Mouse (Mus musculus) kidney, adult 2 months (tissue): ENCODE data around the gene C1ql1.

Experiments
- CTCF ChIP-seq: fragments of 200-500 bp; conservative IDR thresholded peaks from 2 replicates; pipeline ENCODE4 v1.5.1; 2011; ENCODE audit warnings: low read depth, mild to moderate bottlenecking, control low read depth, low read length, moderate library complexity, mixed read lengths; ENCODE audit not compliant: insufficient read depth, insufficient read length
- POLR2A ChIP-seq: fragments of 200-500 bp; IDR thresholded peaks from one replicate; pipeline ENCODE4 v1.6.1; 2011; ENCODE audit warnings: low read depth, low read length, control low read depth

DNA sequence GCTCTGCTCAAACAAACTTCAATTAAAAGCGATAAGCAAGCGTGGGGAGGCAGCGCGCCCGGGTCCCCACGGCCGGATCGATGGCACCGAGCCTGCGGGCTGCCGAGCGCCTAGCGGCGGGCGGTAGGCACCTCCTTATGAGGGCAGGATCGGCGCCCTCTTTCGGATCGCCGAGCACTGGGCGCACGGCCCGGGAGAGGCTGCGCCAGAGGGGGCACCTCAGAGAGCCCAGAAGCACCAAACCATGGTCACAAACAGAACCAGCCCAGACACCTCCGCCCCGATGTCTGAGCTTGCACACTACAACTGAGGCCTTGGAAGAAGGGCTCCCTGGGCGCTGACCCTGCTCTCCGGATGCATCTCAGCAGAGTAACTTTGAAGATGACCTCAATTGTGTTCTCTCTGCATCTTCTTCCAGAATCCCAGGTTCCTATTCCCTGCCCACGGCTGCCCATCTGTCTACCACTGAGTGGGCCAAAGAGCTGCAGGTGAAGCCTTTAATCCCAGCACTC lies 43.7 kb upstream of the C1ql1 start:
- TF ChIP-seq POLR2A, result no peak
- peak; percentile 33 for TF ChIP-seq CTCF
